Mouse (Mus musculus): ENCODE data around the gene Pigg. TPM values are rescaled to one million over a fixed set of nuclear protein-coding genes. Genes with fewer than 3 reads are reported as not detected.
A peak's percentile ranks its signal among the peaks of the same experiment; 100 is the strongest.

The Pigg gene
- polyA plus RNA-seq, 1 experiment from 2014 or later: 5.0 TPM

DNA sequence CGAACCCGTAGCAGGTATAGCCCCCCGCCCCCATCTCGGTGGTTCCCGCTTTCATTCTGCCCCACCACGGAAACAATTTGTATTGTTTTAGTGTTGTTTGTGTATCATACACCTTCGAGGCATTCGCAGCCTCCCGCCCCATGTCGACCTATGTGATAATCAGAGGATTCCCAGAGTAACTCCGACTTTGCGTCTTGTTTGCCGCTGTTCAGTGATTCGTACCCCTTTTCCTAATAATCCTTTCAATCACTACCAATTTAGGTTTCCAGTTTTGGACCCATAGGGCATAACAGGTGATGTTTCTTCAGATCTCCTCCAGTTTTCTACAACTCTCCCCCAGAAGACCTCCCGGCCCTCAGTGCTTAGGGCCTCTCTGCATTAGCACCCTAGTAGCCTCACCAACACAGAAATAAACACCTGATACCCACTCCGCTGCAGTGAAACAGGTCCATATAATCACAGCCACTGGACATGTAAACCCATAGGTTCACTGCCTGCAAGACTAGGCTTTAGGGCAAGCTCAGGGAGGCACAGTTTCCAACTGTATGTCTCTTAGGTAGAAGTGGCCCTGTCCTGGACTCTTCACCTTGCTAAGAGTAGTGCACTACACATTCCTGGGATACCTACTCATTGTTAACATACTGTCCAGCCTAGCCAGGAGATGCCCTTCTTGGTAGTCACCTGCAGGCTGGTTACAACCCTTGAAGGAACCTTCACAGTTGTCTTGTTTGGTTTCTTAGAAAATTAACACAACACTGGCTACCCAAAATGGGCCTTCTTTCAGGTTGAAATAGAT is 854 bp downstream of the Pigg start:
- peaks cover 13% of the 10 kb centered on the region for H3K36me3 ChIP-seq
- peak overlapping the region; percentile 76; the same call in 1 of the 2 replicates for H3K27ac ChIP-seq (replicated peaks)
- no peaks in the 10 kb centered on the region for H3K9me3 ChIP-seq
- peaks cover 12% of the 10 kb centered on the region for H3K4me1 ChIP-seq
- H3K4me3 ChIP-seq: peak overlapping the region; percentile 66
- H3K4me2 ChIP-seq: peak overlapping the region; percentile 93
- WGBS: 6% methylated on average over 16 of the region's 16 CpGs
- H3K9ac ChIP-seq: peak overlapping the region; percentile 96
- H3K27me3 ChIP-seq (replicated peaks): no peaks in the 10 kb centered on the region
- ATAC-seq (ENCODE audit: extremely low read depth, insufficient number of reproducible peaks, low FRiP score, low TSS enrichment): no peak; the same call in 1 of the 2 replicates

DNA sequence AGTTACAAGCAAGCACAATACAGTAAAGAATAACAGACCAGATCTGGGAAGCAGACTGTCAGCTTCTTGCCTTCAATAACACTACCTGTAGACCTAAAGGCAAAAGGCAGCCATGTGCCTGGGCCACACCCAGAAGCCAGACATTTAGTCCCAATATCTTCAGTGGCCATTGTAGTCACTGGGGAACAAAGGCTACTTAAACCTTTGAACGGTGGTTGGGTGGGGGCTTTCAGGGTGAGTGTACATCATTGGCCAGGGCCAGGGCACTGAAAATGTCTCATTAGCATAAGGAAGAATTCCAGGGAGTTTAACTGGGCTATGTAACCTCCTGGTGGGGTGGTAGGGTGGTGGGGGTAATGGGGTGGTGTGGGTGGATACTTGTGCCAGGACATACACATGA is 18.6 kb downstream of the Pigg start:
- Histone ChIP-seq H3K4me2 (no peak overlapping the region), H3K4me3 (no peak overlapping the region), H3K4me1 (no peaks in the 10 kb centered on the region; the same call in 1 of the 2 replicates), H3K27me3 (replicated peaks) (no peaks in the 10 kb centered on the region), H3K9me3 (no peaks in the 10 kb centered on the region), H3K9ac (no peak overlapping the region), H3K27ac (replicated peaks) (no peak overlapping the region), H3K36me3 (peaks cover 71% of the 10 kb centered on the region)
- ATAC-seq (ENCODE audit: extremely low read depth, insufficient number of reproducible peaks, low FRiP score, low TSS enrichment): no peak
- WGBS: 85% methylated on average over 1 of the region's 1 CpGs

DNA sequence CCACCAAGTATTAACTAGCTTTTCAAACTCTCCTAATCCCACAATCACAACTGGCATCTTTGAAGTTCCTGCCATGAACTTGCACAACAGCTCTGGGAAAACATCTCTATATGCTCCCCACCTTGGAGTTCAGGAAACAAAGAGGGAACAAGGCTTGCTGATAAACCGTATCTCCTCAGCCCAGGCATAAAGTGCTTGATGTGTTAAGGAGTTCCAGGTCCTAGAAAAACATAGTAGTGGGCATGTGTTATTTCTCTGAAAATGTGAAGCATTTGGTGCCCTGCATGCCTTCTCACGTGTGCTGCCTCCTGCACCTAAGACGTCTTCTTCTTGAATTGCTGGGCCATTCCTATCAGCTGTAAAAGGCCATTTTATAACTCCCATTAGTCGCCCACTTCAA is 25.0 kb downstream of the Pigg start:
- Histone ChIP-seq H3K27me3 (replicated peaks) (no peaks in the 10 kb centered on the region), H3K36me3 (peaks cover 61% of the 10 kb centered on the region), H3K4me3 (no peak overlapping the region), H3K4me1 (peaks cover 3% of the 10 kb centered on the region; the same call in 1 of the 2 replicates), H3K9ac (no peak overlapping the region), H3K4me2 (no peak overlapping the region), H3K9me3 (no peaks in the 10 kb centered on the region), H3K27ac (replicated peaks) (no peak overlapping the region)
- 61% methylated on average over 4 of the region's 4 CpGs for WGBS
- ATAC-seq (ENCODE audit: extremely low read depth, insufficient number of reproducible peaks, low FRiP score, low TSS enrichment): no peak

DNA sequence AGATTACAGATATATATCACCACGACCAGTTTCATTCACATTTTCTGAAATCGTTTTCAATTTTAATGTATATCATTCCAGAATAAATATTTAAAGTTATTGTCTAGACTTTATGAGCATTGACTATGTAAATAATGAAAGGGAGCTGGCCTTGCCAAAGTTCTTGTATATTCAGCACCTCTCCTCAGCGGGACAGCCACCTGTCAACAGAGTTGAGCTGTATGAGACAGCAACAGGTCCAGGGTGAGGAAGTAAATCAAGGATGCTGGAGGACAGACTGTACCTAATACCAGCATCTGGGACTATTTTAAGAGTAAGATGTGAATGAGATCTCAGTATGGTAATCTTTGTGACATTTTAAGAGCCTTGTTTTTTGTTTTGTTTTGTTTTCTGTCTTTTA is 25.6 kb downstream of the Pigg start:
- no peaks in the 10 kb centered on the region for H3K9me3 ChIP-seq
- peaks cover 3% of the 10 kb centered on the region; the same call in 1 of the 2 replicates for H3K4me1 ChIP-seq
- H3K4me2 ChIP-seq: no peak overlapping the region
- H3K9ac ChIP-seq: no peak overlapping the region
- no peak overlapping the region for H3K4me3 ChIP-seq
- no peak for ATAC-seq (ENCODE audit: extremely low read depth, insufficient number of reproducible peaks, low FRiP score, low TSS enrichment)
- H3K27ac ChIP-seq (replicated peaks): no peak overlapping the region
- peaks cover 59% of the 10 kb centered on the region for H3K36me3 ChIP-seq
- WGBS: 65% methylated on average over 3 of the region's 3 CpGs
- H3K27me3 ChIP-seq (replicated peaks): no peaks in the 10 kb centered on the region

DNA sequence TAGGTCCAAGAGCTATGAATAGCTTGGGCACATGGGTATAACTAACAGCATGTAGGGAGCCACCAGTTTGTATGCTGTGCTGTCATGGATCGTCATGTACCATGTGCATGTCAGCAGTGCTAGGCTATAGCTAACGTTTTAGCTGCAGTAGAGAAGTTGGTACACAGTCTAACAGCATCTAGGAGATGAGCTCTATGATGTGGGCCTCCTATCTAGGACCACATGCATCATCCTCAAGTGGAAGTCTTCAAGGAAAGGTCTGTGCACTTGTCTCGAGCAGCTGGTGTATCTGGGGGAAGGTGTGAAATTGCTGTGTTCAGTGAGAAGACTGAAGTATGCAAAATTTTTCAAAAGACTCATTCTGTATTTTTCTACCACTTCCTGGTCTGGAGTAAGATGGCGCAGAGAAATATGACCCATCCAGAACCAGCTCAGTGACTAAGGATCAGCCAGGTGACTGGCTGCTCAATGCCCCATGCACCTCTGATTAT is 31.3 kb downstream of the Pigg start:
- no peak overlapping the region for H3K4me3 ChIP-seq
- H3K9ac ChIP-seq: no peak overlapping the region
- peaks cover 60% of the 10 kb centered on the region for H3K36me3 ChIP-seq
- 85% methylated on average over 4 of the region's 4 CpGs for WGBS
- no peaks in the 10 kb centered on the region for H3K27me3 ChIP-seq (replicated peaks)
- H3K4me2 ChIP-seq: no peak overlapping the region
- no peak overlapping the region for H3K27ac ChIP-seq (replicated peaks)
- peaks cover 10% of the 10 kb centered on the region; the same call in 1 of the 2 replicates for H3K4me1 ChIP-seq
- ATAC-seq (ENCODE audit: extremely low read depth, insufficient number of reproducible peaks, low FRiP score, low TSS enrichment): no peak
- no peaks in the 10 kb centered on the region for H3K9me3 ChIP-seq

DNA sequence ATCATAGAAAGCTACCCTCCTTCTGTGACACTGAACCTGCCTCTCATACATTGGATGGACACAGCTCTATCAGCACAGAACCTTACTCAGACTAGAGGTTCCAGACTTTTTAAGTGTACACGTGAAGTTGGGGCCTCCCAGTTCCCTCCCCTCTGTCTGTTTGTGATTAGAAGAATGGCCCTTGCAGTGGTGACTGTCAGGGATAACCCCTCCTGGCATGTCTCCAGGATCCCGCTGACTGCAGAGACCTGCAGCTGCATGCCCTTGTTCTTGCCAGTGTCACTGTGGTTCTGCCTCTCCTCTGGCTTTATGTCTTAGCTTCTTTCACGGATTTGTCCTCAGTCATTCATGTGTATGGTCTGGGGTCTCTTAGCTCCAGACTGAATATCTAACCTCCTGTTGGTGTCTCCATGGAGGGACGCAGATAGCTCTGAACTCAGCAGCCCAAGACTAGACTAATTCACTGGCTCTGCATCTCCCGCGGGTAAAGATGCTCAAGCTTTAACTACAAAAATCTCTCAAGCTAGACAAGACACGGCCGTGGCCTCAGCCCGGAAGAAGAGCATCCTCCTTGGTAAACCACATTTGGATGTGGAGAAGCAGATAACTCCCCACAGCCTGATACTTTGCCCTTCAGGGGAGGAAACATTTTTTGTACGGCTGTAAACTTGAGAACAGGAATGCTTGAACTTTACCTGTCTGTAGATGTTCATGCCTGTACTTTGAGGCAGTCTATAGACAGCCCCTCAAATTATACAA is 33.1 kb downstream of the Pigg start:
- peaks cover 61% of the 10 kb centered on the region for H3K36me3 ChIP-seq

DNA sequence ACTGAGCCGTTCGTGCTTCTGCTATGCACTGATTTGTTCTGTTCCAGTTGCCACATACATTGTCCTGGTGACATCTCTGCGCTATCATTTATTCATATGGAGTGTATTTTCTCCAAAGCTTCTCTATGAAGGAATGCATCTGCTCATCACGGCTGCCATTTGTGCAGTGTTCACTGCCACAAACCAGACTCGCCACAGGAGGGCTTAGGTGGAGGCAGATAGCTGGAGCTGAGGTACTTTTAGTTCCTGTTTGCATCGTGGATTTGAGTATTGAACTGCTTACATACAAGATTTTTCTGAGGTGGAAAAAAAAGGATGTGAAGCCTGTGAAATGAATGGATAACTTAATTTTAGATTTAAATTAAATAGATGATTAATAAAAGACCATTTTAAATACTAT is 35.4 kb downstream of the Pigg start:
- H3K4me2 ChIP-seq: no peak overlapping the region
- WGBS: 76% methylated on average over 6 of the region's 6 CpGs
- ATAC-seq (ENCODE audit: extremely low read depth, insufficient number of reproducible peaks, low FRiP score, low TSS enrichment): no peak
- H3K27me3 ChIP-seq (replicated peaks): no peaks in the 10 kb centered on the region
- peaks cover 7% of the 10 kb centered on the region; the same call in 1 of the 2 replicates for H3K4me1 ChIP-seq
- no peak overlapping the region for H3K9ac ChIP-seq
- H3K9me3 ChIP-seq: 0 out of 2 replicates have a peak, but pooled peaks cover 3% of the 10 kb centered on the region
- H3K36me3 ChIP-seq: peaks cover 60% of the 10 kb centered on the region
- no peak overlapping the region for H3K4me3 ChIP-seq
- H3K27ac ChIP-seq (replicated peaks): no peak overlapping the region

More for the DNA sequence above, 33.1 kb downstream of the Pigg start:
- Histone ChIP-seq H3K27me3 (replicated peaks) (no peaks in the 10 kb centered on the region), H3K9ac (no peak overlapping the region), H3K4me1 (peaks cover 10% of the 10 kb centered on the region; the same call in 1 of the 2 replicates), H3K9me3 (no peaks in the 10 kb centered on the region), H3K4me3 (no peak overlapping the region), H3K4me2 (no peak overlapping the region), H3K27ac (replicated peaks) (no peak overlapping the region)
- ATAC-seq (ENCODE audit: extremely low read depth, insufficient number of reproducible peaks, low FRiP score, low TSS enrichment): no peak
- WGBS: 79% methylated on average over 10 of the region's 10 CpGs

DNA sequence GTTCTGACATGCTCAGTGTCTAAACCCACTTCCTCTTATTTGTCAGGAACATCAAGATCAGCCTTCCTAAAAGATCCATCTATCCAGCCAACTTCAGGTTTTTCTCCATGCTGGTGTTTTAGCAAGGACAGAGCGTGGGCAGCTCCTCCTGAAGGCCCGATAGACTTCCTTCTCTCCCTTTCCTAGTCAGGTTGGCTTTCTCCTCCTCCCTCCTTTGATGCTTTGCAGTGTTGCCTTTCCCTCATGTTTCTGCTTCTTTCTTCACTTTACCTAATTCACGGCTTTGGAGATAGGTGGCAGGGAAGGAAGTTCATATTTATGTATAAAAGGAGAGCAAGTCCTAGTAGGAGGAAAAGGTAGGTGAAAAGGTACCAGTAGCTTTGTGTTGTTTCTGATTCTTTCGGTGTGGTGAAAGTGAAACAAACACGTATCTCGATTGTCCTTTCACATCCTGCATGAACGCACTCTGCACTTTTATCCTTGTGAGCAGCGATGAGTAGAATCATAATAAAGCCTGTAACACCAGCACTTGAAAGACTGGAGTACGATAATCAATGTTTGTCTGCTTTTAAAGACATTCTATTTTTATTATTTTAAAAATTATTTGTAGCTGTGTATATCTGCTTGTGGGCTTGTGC is 37.2 kb downstream of the Pigg start:
- H3K9ac ChIP-seq: no peak overlapping the region
- WGBS: 91% methylated on average over 9 of the region's 9 CpGs

DNA sequence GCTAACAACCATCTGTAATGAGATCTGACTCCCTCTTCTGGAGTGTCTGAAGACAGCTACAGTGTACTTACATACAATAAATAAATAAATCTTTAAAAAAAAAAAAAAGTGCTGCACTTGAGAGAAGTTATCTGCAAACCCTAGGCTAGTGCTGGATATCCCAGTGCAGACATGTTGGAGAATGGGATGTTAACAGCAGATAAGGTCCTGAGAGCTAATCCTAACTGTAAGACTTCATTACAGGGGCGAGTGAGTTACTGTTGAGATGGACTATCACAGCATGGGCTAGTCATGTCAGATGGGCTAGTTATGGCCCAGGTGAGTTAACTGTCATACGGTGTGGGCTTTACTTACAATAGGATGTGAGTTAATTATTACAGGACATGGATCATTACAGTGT is 41.6 kb downstream of the Pigg start:
- ATAC-seq (ENCODE audit: extremely low read depth, insufficient number of reproducible peaks, low FRiP score, low TSS enrichment): no peak
- 81% methylated on average over 2 of the region's 2 CpGs for WGBS
- Histone ChIP-seq H3K27ac (replicated peaks) (no peak overlapping the region), H3K4me3 (no peak overlapping the region), H3K4me2 (no peak overlapping the region), H3K9me3 (0 out of 2 replicates have a peak, but pooled peaks cover 3% of the 10 kb centered on the region), H3K27me3 (replicated peaks) (no peaks in the 10 kb centered on the region), H3K4me1 (no peaks in the 10 kb centered on the region), H3K9ac (no peak overlapping the region), H3K36me3 (peaks cover 21% of the 10 kb centered on the region)

More for the DNA sequence above, 37.2 kb downstream of the Pigg start:
- Histone ChIP-seq H3K27ac (replicated peaks) (no peak overlapping the region), H3K9me3 (0 out of 2 replicates have a peak, but pooled peaks cover 3% of the 10 kb centered on the region), H3K4me2 (no peak overlapping the region), H3K36me3 (peaks cover 44% of the 10 kb centered on the region), H3K27me3 (replicated peaks) (no peaks in the 10 kb centered on the region), H3K4me1 (peaks cover 7% of the 10 kb centered on the region; the same call in 1 of the 2 replicates), H3K4me3 (no peak overlapping the region)
- ATAC-seq (ENCODE audit: extremely low read depth, insufficient number of reproducible peaks, low FRiP score, low TSS enrichment): no peak

DNA sequence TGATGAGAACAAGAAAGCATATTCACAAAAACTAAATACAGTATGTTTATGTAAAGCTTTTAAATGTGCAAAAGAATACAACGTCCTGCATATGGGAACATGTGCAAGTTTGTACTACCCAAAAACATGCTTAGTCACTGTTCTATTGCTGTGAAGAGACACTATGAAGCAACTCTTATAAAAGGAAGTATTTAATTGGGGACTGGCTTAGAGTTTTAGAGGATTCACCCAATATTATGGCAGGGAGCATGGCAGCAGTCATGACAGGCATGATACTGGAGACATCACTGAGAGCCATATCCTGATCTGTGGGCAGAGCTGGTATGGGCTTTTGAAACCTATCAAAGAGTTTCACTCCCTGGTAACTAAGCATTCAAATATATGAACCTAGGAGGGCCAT is 45.5 kb downstream of the Pigg start:
- WGBS: 93% methylated on average over 1 of the region's 1 CpGs
- Histone ChIP-seq H3K9me3 (no peaks in the 10 kb centered on the region), H3K4me3 (no peak overlapping the region), H3K27me3 (replicated peaks) (peaks cover 13% of the 10 kb centered on the region), H3K27ac (replicated peaks) (no peak overlapping the region), H3K9ac (no peak overlapping the region), H3K4me1 (no peaks in the 10 kb centered on the region), H3K36me3 (no peaks in the 10 kb centered on the region), H3K4me2 (no peak overlapping the region)
- ATAC-seq (ENCODE audit: extremely low read depth, insufficient number of reproducible peaks, low FRiP score, low TSS enrichment): no peak

DNA sequence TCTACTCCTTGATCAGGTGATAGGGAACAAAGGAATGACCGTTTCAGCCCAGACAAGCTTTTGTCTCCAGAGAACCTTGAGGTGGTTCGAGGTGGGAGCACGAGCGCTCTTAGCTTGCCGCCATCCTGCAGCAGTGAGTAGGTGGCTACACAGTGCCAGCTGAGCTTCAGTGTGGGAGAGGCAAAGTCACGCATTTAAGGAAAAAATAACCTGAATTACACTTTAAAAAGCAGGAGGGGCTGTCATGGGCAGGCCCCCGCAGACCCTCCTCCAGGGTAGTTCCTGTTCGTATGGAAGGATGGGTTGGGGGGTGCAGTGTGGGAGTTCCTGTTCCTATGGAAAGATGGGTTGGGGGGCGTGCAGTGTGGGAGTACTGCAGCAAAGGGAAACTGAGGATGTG is 47.1 kb downstream of the Pigg start:
- H3K4me1 ChIP-seq: no peaks in the 10 kb centered on the region
- ATAC-seq (ENCODE audit: extremely low read depth, insufficient number of reproducible peaks, low FRiP score, low TSS enrichment): no peak
- 80% methylated on average over 9 of the region's 9 CpGs for WGBS
- H3K4me3 ChIP-seq: no peak overlapping the region
- no peak overlapping the region for H3K9ac ChIP-seq
- no peaks in the 10 kb centered on the region for H3K9me3 ChIP-seq
- no peak overlapping the region for H3K27ac ChIP-seq (replicated peaks)
- peaks cover 29% of the 10 kb centered on the region for H3K27me3 ChIP-seq (replicated peaks)
- no peaks in the 10 kb centered on the region for H3K36me3 ChIP-seq
- H3K4me2 ChIP-seq: no peak overlapping the region

Data from heart, embryonic 13.5 days (tissue).